Mouse (Mus musculus): ENCODE data around the gene Itga11.
"Not testable (repeated sequence)": the region's sequence is repeated elsewhere in the genome, so short reads cannot be mapped to it uniquely, and the experiment has no call there.

Gene Itga11

GRCm38 (mm10) chr9:62772746-62773145 lies 95.1 kb downstream of the Itga11 start:
- DNase-seq, result no peak

- no peak for DNase-seq
These were observed 97.8 kb downstream of the Itga11 start for GRCm38 (mm10) chr9:62775464-62775863.

GRCm38 (mm10) chr9:62777461-62777860 lies 99.8 kb downstream of the Itga11 start:
- peak; percentile 61 for DNase-seq

GRCm38 (mm10) chr9:62778721-62779120 lies 101.1 kb downstream of the Itga11 start:
- no peak for DNase-seq

GRCm38 (mm10) chr9:62781965-62782364 lies 104.3 kb downstream of the Itga11 start:
- DNase-seq, result no peak

- peak; percentile 92 for DNase-seq
These were observed 105.6 kb downstream of the Itga11 start for GRCm38 (mm10) chr9:62782976-62783781.

GRCm38 (mm10) chr9:62784233-62784632 lies 106.6 kb downstream of the Itga11 start:
- DNase-seq, result no peak

- DNase-seq, result no peak
These were observed 109.1 kb downstream of the Itga11 start for GRCm38 (mm10) chr9:62786721-62787120.

GRCm38 (mm10) chr9:62789856-62790255 lies 112.2 kb downstream of the Itga11 start:
- no peak for DNase-seq

- not testable (repeated sequence) for DNase-seq
These were observed 121.6 kb downstream of the Itga11 start for GRCm38 (mm10) chr9:62799218-62799617.

GRCm38 (mm10) chr9:62810095-62810494 lies 132.5 kb downstream of the Itga11 start:
- no peak for DNase-seq

- DNase-seq, result no peak
These were observed 133.2 kb downstream of the Itga11 start for GRCm38 (mm10) chr9:62810543-62811515.

- peak; percentile 91 for DNase-seq
These were observed 134.0 kb downstream of the Itga11 start, which contains the start of gene Fem1b for GRCm38 (mm10) chr9:62811516-62812121. Gene Fem1b (minus strand): TSS chr9:62811934.

- DNase-seq, result peak; percentile 19
These were observed 134.8 kb downstream of the Itga11 start for GRCm38 (mm10) chr9:62812216-62813049.

- DNase-seq, result no peak
These were observed 137.1 kb downstream of the Itga11 start for GRCm38 (mm10) chr9:62814751-62815150.

- no peak for DNase-seq
These were observed 138.9 kb downstream of the Itga11 start for GRCm38 (mm10) chr9:62816323-62817098.

- no peak for DNase-seq
These were observed 139.5 kb downstream of the Itga11 start for GRCm38 (mm10) chr9:62817099-62817571.

- DNase-seq, result no peak
These were observed 140.4 kb downstream of the Itga11 start for GRCm38 (mm10) chr9:62817828-62818614.

GRCm38 (mm10) chr9:62819494-62819893 lies 141.9 kb downstream of the Itga11 start:
- DNase-seq, result no peak

GRCm38 (mm10) chr9:62819910-62820309 lies 142.3 kb downstream of the Itga11 start:
- DNase-seq, result not testable (repeated sequence)
